Mouse (Mus musculus) midbrain, embryonic 10.5 days (tissue): ENCODE results near the gene D630003M21Rik. TPM values are rescaled to one million over a fixed set of nuclear protein-coding genes. Genes with fewer than 3 reads are reported as not detected.

Source experiments
- DNase-seq: peaks from one replicate; pipeline ENCODE4 v3.0.0-alpha.2; 2017; ENCODE audit warnings: low spot score
- H3K27ac ChIP-seq: fragments of 300-500 bp; sonication (generic); replicated peaks from 2 replicates; pipeline ENCODE4 v1.5.1; 2016; ENCODE audit warnings: mild to moderate bottlenecking
- H3K27me3 ChIP-seq: fragments of 300-500 bp; sonication (generic); 2 replicates; pipeline ENCODE4 v1.6.1; 2016; ENCODE audit warnings: low read depth, mild to moderate bottlenecking; ENCODE audit not compliant: poor library complexity, severe bottlenecking
- H3K36me3 ChIP-seq: fragments of 300-500 bp; sonication (generic); 2 replicates; pipeline ENCODE4 v1.6.1; 2016; ENCODE audit warnings: mild to moderate bottlenecking, moderate library complexity
- H3K4me1 ChIP-seq: fragments of 300-500 bp; sonication (generic); 2 replicates; pipeline ENCODE4 v1.6.1; 2016
- H3K4me3 ChIP-seq: fragments of 300-500 bp; sonication (generic); 2 replicates; pipeline ENCODE4 v1.5.1; 2016; ENCODE audit warnings: mild to moderate bottlenecking, moderate library complexity
- H3K9me3 ChIP-seq: fragments of 300-500 bp; sonication (generic); replicated peaks from 2 replicates; pipeline ENCODE4 v1.6.1; 2016; ENCODE audit warnings: mild to moderate bottlenecking
- WGBS: fragments of 180-500 bp; shearing (Covaris S2); methylation state at CpG from one replicate; pipeline ENCODE4 v1.1.7; 2016; 5-methylcytosine and 5-hydroxymethylcytosine counted together
- polyA plus RNA-seq: library from polyadenylated mRNA; unstranded; fragments of >200 nt; fragmentation: Nextera tagmentation; extraction: Ambion mirVana; gene quantifications from 2 replicates; pipeline ENCODE4 v1.2.1, GENCODE M21; 2016

D630003M21Rik gene
- polyA plus RNA-seq, 1 experiment from 2014 or later = 2.3 TPM

GRCm38 (mm10) chr2:158250558-158250957, 21.5 kb upstream of the D630003M21Rik start:
- H3K4me3 ChIP-seq = no peak overlapping the region
- 82% methylated on average over 4 of the region's 4 CpGs for WGBS
- no peak for DNase-seq

GRCm38 (mm10) chr2:158248318-158248717, 19.3 kb upstream of the D630003M21Rik start:
- no peaks in the 10 kb centered on the region for H3K9me3 ChIP-seq
- H3K4me3 ChIP-seq = no peak overlapping the region
- no peak for DNase-seq
- H3K27me3 ChIP-seq = no peaks in the 10 kb centered on the region
- H3K4me1 ChIP-seq = peaks cover 10% of the 10 kb centered on the region; the same call in 1 of the 2 replicates
- WGBS = 88% methylated on average over 7 of the region's 7 CpGs
- H3K36me3 ChIP-seq = no peaks in the 10 kb centered on the region
- H3K27ac ChIP-seq = no peak overlapping the region

More at GRCm38 (mm10) chr2:158250558-158250957, 21.5 kb upstream of the D630003M21Rik start:
- Histone ChIP-seq H3K27ac (no peak overlapping the region), H3K36me3 (no peaks in the 10 kb centered on the region), H3K9me3 (no peaks in the 10 kb centered on the region), H3K4me1 (peaks cover 15% of the 10 kb centered on the region), H3K27me3 (no peaks in the 10 kb centered on the region)

GRCm38 (mm10) chr2:158247852-158248251, 18.8 kb upstream of the D630003M21Rik start:
- H3K4me1 ChIP-seq = peaks cover 10% of the 10 kb centered on the region; the same call in 1 of the 2 replicates
- WGBS = 86% methylated on average over 6 of the region's 6 CpGs
- H3K4me3 ChIP-seq = no peak overlapping the region
- no peak overlapping the region for H3K27ac ChIP-seq
- H3K9me3 ChIP-seq = no peaks in the 10 kb centered on the region
- no peaks in the 10 kb centered on the region for H3K36me3 ChIP-seq
- no peak for DNase-seq
- H3K27me3 ChIP-seq = no peaks in the 10 kb centered on the region

- H3K4me3 ChIP-seq = no peak overlapping the region
- no peak for DNase-seq
- H3K9me3 ChIP-seq = no peaks in the 10 kb centered on the region
- no peaks in the 10 kb centered on the region for H3K27me3 ChIP-seq
- H3K4me1 ChIP-seq = peaks cover 10% of the 10 kb centered on the region
- no peaks in the 10 kb centered on the region for H3K36me3 ChIP-seq
- 80% methylated on average over 4 of the region's 4 CpGs for WGBS
- H3K27ac ChIP-seq = no peak overlapping the region
Measured at GRCm38 (mm10) chr2:158245072-158245817, 16.2 kb upstream of the D630003M21Rik start.

GRCm38 (mm10) chr2:158243129-158243870, 14.3 kb upstream of the D630003M21Rik start:
- Histone ChIP-seq H3K4me1 (peaks cover 10% of the 10 kb centered on the region), H3K9me3 (no peaks in the 10 kb centered on the region), H3K36me3 (no peaks in the 10 kb centered on the region), H3K27me3 (no peaks in the 10 kb centered on the region), H3K27ac (no peak overlapping the region; the same call in 1 of the 2 replicates), H3K4me3 (no peak overlapping the region)
- WGBS = 85% methylated on average over 18 of the region's 18 CpGs
- DNase-seq = no peak

- WGBS = 92% methylated on average over 18 of the region's 18 CpGs
- DNase-seq = no peak
Measured at GRCm38 (mm10) chr2:158242170-158242896, 13.3 kb upstream of the D630003M21Rik start.

GRCm38 (mm10) chr2:158241126-158241738, 12.2 kb upstream of the D630003M21Rik start:
- Histone ChIP-seq H3K4me3 (no peak overlapping the region), H3K27ac (no peak overlapping the region), H3K4me1 (peaks cover 10% of the 10 kb centered on the region), H3K36me3 (no peaks in the 10 kb centered on the region), H3K9me3 (no peaks in the 10 kb centered on the region), H3K27me3 (no peaks in the 10 kb centered on the region)
- DNase-seq = no peak
- WGBS = 55% methylated on average over 5 of the region's 5 CpGs

More at GRCm38 (mm10) chr2:158242170-158242896, 13.3 kb upstream of the D630003M21Rik start:
- Histone ChIP-seq H3K36me3 (no peaks in the 10 kb centered on the region), H3K4me1 (peaks cover 10% of the 10 kb centered on the region), H3K4me3 (no peak overlapping the region), H3K9me3 (no peaks in the 10 kb centered on the region), H3K27me3 (no peaks in the 10 kb centered on the region), H3K27ac (no peak overlapping the region; the same call in 1 of the 2 replicates)

GRCm38 (mm10) chr2:158238101-158238500, 9.1 kb upstream of the D630003M21Rik start:
- DNase-seq = no peak
- WGBS = 88% methylated on average over 5 of the region's 5 CpGs
- H3K9me3 ChIP-seq = no peaks in the 10 kb centered on the region
- peaks cover 10% of the 10 kb centered on the region for H3K4me1 ChIP-seq
- no peaks in the 10 kb centered on the region for H3K27me3 ChIP-seq
- no peak overlapping the region for H3K27ac ChIP-seq
- no peaks in the 10 kb centered on the region for H3K36me3 ChIP-seq
- H3K4me3 ChIP-seq = no peak overlapping the region

- Histone ChIP-seq H3K27me3 (0 out of 2 replicates have a peak, but pooled peaks cover 5% of the 10 kb centered on the region), H3K9me3 (no peaks in the 10 kb centered on the region), H3K36me3 (no peaks in the 10 kb centered on the region), H3K4me3 (no peak overlapping the region), H3K4me1 (peaks cover 18% of the 10 kb centered on the region), H3K27ac (no peak overlapping the region)
- DNase-seq = no peak
Measured at GRCm38 (mm10) chr2:158236698-158237097, 7.7 kb upstream of the D630003M21Rik start.

- Histone ChIP-seq H3K9me3 (no peaks in the 10 kb centered on the region), H3K27ac (no peak overlapping the region), H3K4me3 (no peak overlapping the region), H3K36me3 (no peaks in the 10 kb centered on the region), H3K27me3 (peaks cover 15% of the 10 kb centered on the region), H3K4me1 (peaks cover 44% of the 10 kb centered on the region)
- 85% methylated on average over 3 of the region's 3 CpGs for WGBS
- DNase-seq = no peak
Measured at GRCm38 (mm10) chr2:158233106-158233505, 4.1 kb upstream of the D630003M21Rik start.

- DNase-seq = no peak
- Histone ChIP-seq H3K27me3 (peaks cover 21% of the 10 kb centered on the region), H3K9me3 (no peaks in the 10 kb centered on the region), H3K36me3 (no peaks in the 10 kb centered on the region), H3K27ac (peak overlapping the region; percentile 38), H3K4me3 (no peak overlapping the region), H3K4me1 (peaks cover 47% of the 10 kb centered on the region)
- 60% methylated on average over 3 of the region's 3 CpGs for WGBS
Measured at GRCm38 (mm10) chr2:158232414-158232813, 3.4 kb upstream of the D630003M21Rik start.

- Histone ChIP-seq H3K9me3 (no peaks in the 10 kb centered on the region), H3K4me1 (peaks cover 47% of the 10 kb centered on the region), H3K27ac (peak overlapping the region; percentile 63), H3K36me3 (no peaks in the 10 kb centered on the region), H3K27me3 (peaks cover 27% of the 10 kb centered on the region), H3K4me3 (no peak overlapping the region)
- no peak for DNase-seq
- WGBS = 31% methylated on average over 5 of the region's 5 CpGs
Measured at GRCm38 (mm10) chr2:158231071-158231470, 2.0 kb upstream of the D630003M21Rik start.
